Mouse (Mus musculus): Measurements from ENCODE around the gene Slc35f5. TPM values are rescaled to one million over a fixed set of nuclear protein-coding genes. Genes with fewer than 3 reads are reported as not detected.
A peak's percentile ranks its signal among the peaks of the same experiment; 100 is the strongest.
"Not testable (repeated sequence)": the region's sequence is repeated elsewhere in the genome, so short reads cannot be mapped to it uniquely, and the experiment has no call there.

Slc35f5 gene
- polyA plus RNA-seq (2012; rRNA removed), result 32.6 and 35.3 TPM in 2 replicates

- peak; percentile 34 for DNase-seq (ENCODE audit: low read depth)
These were observed at the start of gene Slc35f5 for GRCm38 (mm10) chr1:125560259-125561192. Gene Slc35f5, plus strand, starts transcription at chr1:125560595.

DNA sequence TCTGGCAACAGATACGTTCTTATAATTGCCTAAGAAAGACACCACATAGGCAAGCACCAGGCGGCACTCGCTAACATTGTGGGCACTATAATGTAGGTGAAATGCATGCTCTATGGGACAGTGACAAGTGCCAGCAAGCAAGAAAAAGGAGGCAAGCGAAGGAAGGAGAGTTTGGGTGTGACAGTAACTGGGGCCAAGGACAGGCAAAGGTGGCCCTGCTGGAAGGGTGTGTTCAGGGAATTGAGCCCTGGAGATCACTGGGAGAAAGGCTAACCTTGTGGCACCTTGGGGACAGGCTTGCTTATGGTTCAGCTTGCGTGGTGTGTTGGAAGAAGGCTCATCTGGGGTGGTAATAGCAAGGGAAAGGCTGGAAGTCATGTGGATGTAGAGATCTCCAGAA lies 45.7 kb upstream of the Slc35f5 start:
- DNase-seq (ENCODE audit: low read depth), result no peak

- no peak for DNase-seq (ENCODE audit: low read depth)
These were observed 43.3 kb upstream of the Slc35f5 start for GRCm38 (mm10) chr1:125516910-125517659.

GRCm38 (mm10) chr1:125519107-125519611 lies 41.2 kb upstream of the Slc35f5 start:
- no peak for DNase-seq (ENCODE audit: low read depth)

DNA sequence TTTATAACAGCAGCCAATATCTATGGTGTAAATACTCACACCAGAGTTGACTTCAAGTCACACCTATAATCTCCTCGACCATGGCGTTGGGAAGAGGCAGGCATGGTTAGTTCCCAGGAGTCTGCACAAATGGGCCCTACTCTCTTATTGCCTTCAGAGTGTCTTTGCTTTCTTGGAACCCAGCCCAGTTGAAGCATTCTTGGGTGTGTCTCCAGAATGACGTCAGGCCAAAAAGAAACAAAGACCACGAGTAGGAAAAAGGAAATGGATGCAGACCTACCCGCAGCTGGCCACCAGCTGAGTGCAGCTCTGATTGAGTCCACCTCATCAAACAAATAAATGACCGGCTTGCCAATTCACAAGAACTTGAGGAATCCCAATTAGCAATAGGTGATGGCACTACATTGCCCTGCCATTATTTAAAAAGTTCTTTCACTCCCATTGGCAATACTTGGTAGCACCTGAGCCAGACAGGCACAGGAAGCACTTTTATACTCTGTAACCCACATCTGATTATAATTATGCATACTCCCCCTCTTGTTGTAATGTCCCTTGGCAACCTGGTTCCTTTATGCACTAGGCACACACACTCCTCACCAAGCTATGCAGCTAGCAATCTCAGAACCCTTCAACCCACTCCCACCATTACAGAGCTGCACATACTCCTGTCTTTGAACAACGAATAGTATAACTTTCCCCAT lies 34.3 kb upstream of the Slc35f5 start:
- DNase-seq (ENCODE audit: low read depth), result no peak

GRCm38 (mm10) chr1:125526666-125527004 lies 33.8 kb upstream of the Slc35f5 start:
- DNase-seq (ENCODE audit: low read depth), result no peak

DNA sequence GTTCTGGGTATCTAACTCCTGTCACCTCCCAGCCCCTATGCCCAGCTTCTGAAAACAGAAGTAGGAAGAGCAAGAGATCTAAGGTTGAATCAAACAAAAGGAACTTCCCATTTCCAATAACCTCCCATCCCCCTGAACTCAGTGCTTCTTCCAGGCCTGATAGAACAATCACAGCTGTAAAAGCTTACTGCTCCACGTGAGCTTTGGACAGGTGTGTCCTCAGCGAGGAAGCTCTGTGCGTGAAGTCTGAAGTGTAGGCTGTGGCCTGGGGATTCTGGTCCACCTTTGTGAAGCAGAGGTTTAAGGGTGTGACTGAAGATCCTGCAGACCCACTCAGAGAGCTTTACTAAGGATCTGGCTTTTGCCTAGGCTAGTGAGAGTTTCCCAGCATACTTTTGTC lies 33.0 kb upstream of the Slc35f5 start:
- DNase-seq (ENCODE audit: low read depth), result no peak

DNA sequence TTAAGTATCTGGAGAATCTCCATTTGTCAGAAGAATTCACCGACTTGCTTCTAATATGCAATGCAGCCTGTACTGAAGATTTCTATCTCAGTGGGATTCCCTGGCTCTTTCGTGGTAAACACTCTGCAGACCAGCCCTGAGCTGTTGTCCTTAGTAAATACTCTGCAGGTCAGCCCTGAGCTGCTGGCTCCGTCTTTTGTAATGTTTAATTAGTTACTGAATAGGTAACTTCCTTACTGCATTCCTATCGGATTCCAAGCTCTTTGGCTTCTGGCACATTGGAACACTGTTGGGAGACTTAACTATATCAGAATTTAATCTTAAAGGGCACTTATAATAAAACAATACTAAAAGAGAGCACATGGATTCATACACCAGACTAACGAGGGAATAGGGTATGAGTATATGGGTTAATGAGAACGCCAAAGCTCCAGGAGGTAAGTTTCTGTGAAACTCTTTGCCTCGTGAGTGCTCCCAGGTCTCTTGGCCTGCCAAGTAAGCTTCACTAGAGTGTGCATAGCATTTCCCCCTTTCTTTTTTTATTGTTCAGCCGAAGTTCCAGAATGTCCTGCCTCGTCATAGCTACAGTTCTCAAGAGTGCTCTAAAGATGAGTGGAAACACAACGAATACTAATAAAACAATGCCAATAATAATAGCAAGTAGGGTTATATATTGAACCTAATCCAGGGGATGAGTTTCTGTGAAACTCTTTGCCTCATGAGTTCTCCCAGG lies 27.0 kb upstream of the Slc35f5 start:
- DNase-seq (ENCODE audit: low read depth), result not testable (repeated sequence)

- peak; percentile 95 for DNase-seq (ENCODE audit: low read depth)
These were observed 23.3 kb upstream of the Slc35f5 start for GRCm38 (mm10) chr1:125537131-125537530.

DNA sequence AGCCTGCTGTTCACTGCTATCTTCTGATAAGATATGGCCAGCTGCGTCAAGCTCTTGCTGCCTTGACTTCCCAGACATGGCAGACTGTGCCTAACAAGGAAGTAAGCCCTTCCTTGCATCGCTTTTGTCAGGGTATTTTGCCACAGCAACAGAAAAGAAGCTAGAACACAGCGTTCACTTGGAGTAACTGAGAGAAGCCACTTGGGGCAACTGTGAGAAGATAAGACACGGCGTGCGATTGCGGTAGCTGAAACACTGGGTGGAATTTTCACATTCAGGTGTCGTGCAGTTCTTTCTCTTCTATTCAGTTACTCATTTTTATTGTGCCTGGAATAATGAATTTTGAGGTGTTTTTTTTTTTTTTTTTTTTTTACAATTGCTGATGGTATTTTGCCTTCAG lies 22.6 kb upstream of the Slc35f5 start:
- DNase-seq (ENCODE audit: low read depth), result no peak

DNA sequence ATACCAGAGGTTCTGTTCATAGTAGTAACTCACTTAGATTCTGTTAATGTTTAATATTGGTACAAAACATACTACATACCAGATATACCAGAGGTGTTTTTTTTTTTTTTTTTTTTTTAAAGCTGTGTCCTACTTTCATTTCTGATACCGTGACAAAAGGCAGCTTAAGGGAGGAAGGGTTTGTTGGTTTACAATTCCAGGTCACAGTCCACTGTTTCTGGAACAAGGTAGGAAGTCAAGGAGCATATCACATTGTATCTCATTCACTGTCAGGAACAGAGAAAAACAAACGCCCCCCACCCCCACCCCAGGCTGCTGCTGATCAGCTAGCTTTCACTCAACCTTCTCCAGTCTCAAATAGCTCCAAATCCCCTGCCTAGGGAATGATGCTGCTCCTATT lies 21.1 kb upstream of the Slc35f5 start:
- DNase-seq (ENCODE audit: low read depth), result no peak

DNA sequence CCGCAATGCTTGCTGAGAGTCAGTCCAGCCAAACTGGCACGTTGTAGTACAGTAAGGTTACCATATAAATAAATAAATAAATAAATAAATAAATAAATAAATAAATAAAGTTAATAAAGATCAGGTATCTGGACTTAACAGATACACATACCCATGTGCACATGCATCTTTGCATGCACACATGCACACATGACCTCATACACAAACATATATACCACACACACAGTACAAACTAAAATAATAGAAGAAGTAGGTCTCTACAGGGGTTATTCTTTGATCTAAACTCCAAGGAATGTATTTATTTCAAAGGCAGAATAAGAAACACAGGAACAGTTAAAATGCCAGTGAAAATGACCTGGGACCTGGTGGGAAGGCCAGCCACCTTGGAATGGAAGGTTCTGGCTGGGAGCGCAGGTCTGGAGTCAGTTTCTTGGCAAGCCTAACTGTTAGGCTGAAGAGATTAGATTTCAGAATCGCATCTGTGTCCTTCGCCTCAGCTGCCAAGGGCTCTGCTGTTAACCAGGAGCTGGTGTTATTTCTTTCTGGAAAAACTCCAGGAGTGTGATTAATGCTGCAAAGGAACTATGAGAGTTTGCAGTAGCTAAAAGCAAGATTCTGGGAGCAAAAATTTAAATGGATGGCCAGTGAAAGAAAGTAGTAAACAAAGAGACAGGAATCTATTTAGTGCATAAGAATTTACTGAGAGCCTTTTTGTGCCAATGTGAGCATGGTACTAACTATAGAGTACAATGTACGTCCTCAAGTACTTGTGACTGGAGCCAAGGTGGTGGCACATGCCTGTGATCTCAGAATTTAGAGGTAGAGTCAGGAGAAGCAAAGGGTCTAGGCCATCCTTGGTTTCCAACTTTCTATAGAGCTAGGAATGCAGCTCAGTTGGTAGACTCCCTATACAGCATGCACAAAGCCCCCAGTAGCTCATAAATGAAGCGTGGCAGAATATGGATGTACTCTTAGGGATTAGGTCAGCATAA lies 18.1 kb upstream of the Slc35f5 start:
- no peak for DNase-seq (ENCODE audit: low read depth)

- peak; percentile 44 for DNase-seq (ENCODE audit: low read depth)
These were observed 10.5 kb upstream of the Slc35f5 start for GRCm38 (mm10) chr1:125549872-125550271.

DNA sequence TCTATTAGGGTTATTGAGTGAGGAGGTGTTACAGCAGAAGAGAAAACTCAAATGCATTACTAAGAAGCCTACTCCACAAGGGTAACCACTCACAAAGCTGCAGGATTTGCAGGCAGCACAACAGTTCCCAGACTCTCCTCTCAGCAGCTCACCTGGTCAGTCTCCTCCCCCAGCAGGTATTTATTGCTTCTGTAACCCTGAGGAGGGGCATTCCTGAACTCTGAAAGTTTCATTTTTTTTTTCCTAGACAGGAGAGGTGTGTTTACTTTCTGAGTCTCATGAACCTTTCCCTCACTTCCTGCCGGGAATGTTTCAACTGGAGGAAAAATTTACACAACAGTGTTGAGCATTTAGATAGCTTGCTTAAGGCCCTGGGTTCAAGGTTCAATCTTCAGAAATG lies 10.0 kb upstream of the Slc35f5 start:
- no peak for DNase-seq (ENCODE audit: low read depth)

GRCm38 (mm10) chr1:125551564-125551963 lies 8.8 kb upstream of the Slc35f5 start:
- no peak for DNase-seq (ENCODE audit: low read depth)

DNA sequence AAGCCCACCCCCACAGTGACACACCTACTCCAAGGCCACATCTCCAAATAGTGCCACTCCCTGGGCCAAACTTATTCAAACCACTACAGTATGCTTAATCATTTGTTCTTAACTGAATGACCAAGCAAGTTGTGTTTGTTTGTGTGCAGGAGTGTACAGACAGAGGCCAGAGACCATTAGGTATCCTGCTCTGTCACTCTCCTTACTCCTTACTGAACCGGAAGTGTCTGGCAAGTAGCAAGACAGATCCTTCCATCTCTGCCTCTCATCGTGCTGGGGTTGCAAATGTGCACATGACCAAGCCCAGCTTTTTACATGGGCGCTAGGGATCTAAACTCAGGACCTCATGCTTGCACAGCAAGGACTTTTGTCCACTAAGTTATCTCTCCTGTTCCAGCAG lies 1.1 kb upstream of the Slc35f5 start:
- no peak for DNase-seq (ENCODE audit: low read depth)

DNA sequence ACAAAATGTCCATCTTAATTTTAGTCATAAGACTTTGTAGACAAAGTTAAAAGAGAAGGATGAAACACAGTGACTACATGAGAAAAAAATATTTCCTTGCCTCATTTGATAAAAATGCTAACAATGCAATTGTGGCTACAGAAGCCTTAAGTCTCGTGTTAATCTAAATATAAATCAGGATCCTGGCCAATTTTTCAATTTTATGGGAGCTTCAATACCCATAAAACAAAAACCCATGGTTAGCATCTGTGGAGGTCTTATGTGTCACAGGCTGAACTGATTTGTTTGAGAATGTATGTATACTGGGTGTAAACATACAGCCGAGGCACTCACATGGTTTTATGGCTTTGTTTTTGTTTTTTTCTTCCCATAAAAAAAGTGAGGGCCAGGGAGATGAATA lies 674 bp upstream of the Slc35f5 start:
- DNase-seq (ENCODE audit: low read depth), result no peak

DNA sequence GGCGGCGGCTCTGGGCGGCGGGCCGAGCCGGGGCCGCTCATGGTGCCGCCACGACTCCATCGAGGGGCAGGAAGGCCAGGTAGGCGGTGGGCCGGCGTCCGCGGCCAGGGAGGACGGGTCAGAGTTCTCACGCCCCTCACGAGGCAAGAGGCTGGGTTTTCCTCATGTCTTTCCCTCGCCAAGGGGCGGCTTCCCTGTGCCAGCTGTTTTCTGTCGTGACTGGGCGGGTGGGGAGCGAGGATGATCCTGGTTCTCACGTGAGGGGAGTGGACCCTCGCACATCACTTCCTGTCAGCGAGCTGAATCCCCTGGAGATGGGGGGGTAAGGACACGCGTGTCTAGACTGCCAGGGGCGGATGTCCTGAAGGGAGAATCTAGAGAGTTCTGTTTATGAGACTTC lies 811 bp downstream of the Slc35f5 start:
- DNase-seq (ENCODE audit: low read depth), result no peak

DNA sequence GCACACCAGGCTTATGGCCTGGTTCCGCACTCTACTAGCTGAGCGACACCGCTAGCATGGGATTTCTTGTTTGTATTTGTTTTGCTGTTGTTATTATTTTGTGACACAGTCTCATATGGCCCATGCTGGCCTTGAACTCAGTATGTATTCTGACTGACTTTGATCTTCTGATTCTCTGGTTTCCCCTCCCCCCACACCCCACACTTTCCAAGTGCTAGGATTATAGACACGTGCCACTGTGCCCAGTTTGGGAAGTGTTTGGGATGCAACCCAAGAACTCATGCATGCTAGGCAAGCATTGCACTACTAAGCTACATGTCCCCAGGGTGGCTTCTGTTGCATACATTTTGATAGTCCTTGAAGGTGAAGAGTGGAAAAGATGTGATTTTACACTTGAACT lies 1.4 kb downstream of the Slc35f5 start:
- no peak for DNase-seq (ENCODE audit: low read depth)

DNA sequence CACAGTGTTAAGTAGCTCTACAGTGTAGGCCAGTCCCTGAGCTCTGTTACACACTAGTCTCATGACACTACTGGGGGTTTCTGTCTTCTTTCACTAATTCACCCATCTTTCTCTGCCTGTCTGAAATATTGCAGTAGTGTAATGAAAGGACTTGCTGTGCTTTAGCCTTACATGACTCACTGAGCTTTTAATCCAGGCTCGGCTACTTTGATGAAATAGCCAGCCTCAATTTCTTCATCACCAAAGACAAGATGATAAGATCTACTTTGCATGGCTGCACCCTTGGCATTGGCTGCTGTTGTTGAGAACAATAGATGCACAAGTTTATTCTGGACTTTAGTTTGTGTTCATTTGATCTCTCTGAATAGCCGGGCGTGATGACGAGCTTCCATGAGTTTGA lies 7.7 kb downstream of the Slc35f5 start:
- DNase-seq (ENCODE audit: low read depth), result peak; percentile 70

Data from gonadal fat pad, adult 2 months (tissue).